Mouse (Mus musculus): ENCODE measurements around the gene Opcml. TPM values are rescaled to one million over a fixed set of nuclear protein-coding genes. Genes with fewer than 3 reads are reported as not detected.

The Opcml gene
- polyA plus RNA-seq, 1 experiment, result 0.04 TPM

- H3K4me3 ChIP-seq (ENCODE audit: low read depth, low read length), result no peak overlapping the region
- no peak overlapping the region for H3K27ac ChIP-seq (ENCODE audit: insufficient read depth, low read depth, low read length)
- TF ChIP-seq POLR2A (IDR thresholded peaks at IDR 0.05; ENCODE audit: low read depth, low read length), result no peak
- TF ChIP-seq CTCF (IDR thresholded peaks at IDR 0.05; ENCODE audit: extremely low read depth, insufficient read length, insufficient replicate concordance, low read depth, low read length), result no peak
- no peaks in the 10 kb centered on the region for H3K27me3 ChIP-seq (ENCODE audit: control insufficient read depth, insufficient read depth, low read length)
- H3K4me1 ChIP-seq (ENCODE audit: control insufficient read depth, insufficient read depth, insufficient read length, low read length), result no peaks in the 10 kb centered on the region
- WGBS, result 56% methylated on average over 2 of the region's 2 CpGs
- no peaks in the 10 kb centered on the region for H3K36me3 ChIP-seq (ENCODE audit: control insufficient read depth, insufficient read depth, low read length)
These were observed 662.5 kb downstream of the Opcml start for GRCm38 (mm10) chr9:28453062-28453461.

GRCm38 (mm10) chr9:28457982-28458770 is 667.6 kb downstream of the Opcml start:
- no peaks in the 10 kb centered on the region for H3K4me1 ChIP-seq (ENCODE audit: control insufficient read depth, insufficient read depth, insufficient read length, low read length)
- H3K4me3 ChIP-seq (ENCODE audit: low read depth, low read length), result no peak overlapping the region
- no peaks in the 10 kb centered on the region for H3K27me3 ChIP-seq (ENCODE audit: control insufficient read depth, insufficient read depth, low read length)
- WGBS, result 68% methylated on average over 7 of the region's 7 CpGs
- no peak overlapping the region for H3K27ac ChIP-seq (ENCODE audit: insufficient read depth, low read depth, low read length)
- no peak for TF ChIP-seq CTCF (IDR thresholded peaks at IDR 0.05; ENCODE audit: extremely low read depth, insufficient read length, insufficient replicate concordance, low read depth, low read length)
- TF ChIP-seq POLR2A (IDR thresholded peaks at IDR 0.05; ENCODE audit: low read depth, low read length), result no peak
- H3K36me3 ChIP-seq (ENCODE audit: control insufficient read depth, insufficient read depth, low read length), result no peaks in the 10 kb centered on the region

- TF ChIP-seq CTCF (IDR thresholded peaks at IDR 0.05; ENCODE audit: extremely low read depth, insufficient read length, insufficient replicate concordance, low read depth, low read length), result no peak
- TF ChIP-seq POLR2A (IDR thresholded peaks at IDR 0.05; ENCODE audit: low read depth, low read length), result no peak
- no peaks in the 10 kb centered on the region for H3K36me3 ChIP-seq (ENCODE audit: control insufficient read depth, insufficient read depth, low read length)
- H3K27me3 ChIP-seq (ENCODE audit: control insufficient read depth, insufficient read depth, low read length), result no peaks in the 10 kb centered on the region
- H3K4me3 ChIP-seq (ENCODE audit: low read depth, low read length), result no peak overlapping the region
- no peaks in the 10 kb centered on the region for H3K4me1 ChIP-seq (ENCODE audit: control insufficient read depth, insufficient read depth, insufficient read length, low read length)
- no peak overlapping the region for H3K27ac ChIP-seq (ENCODE audit: insufficient read depth, low read depth, low read length)
- 33% methylated on average over 6 of the region's 6 CpGs for WGBS
These were observed 673.0 kb downstream of the Opcml start for GRCm38 (mm10) chr9:28463622-28464021.

GRCm38 (mm10) chr9:28469419-28469818 is 678.8 kb downstream of the Opcml start:
- no peak overlapping the region for H3K27ac ChIP-seq (ENCODE audit: insufficient read depth, low read depth, low read length)
- WGBS, result 79% methylated on average over 6 of the region's 6 CpGs
- no peak for TF ChIP-seq CTCF (IDR thresholded peaks at IDR 0.05; ENCODE audit: extremely low read depth, insufficient read length, insufficient replicate concordance, low read depth, low read length)
- H3K4me3 ChIP-seq (ENCODE audit: low read depth, low read length), result no peak overlapping the region
- H3K27me3 ChIP-seq (ENCODE audit: control insufficient read depth, insufficient read depth, low read length), result no peaks in the 10 kb centered on the region
- no peaks in the 10 kb centered on the region for H3K4me1 ChIP-seq (ENCODE audit: control insufficient read depth, insufficient read depth, insufficient read length, low read length)
- no peaks in the 10 kb centered on the region for H3K36me3 ChIP-seq (ENCODE audit: control insufficient read depth, insufficient read depth, low read length)

GRCm38 (mm10) chr9:28471501-28471900 is 680.9 kb downstream of the Opcml start:
- H3K36me3 ChIP-seq (ENCODE audit: control insufficient read depth, insufficient read depth, low read length), result no peaks in the 10 kb centered on the region
- 63% methylated on average over 4 of the region's 4 CpGs for WGBS
- no peaks in the 10 kb centered on the region for H3K27me3 ChIP-seq (ENCODE audit: control insufficient read depth, insufficient read depth, low read length)
- TF ChIP-seq CTCF (IDR thresholded peaks at IDR 0.05; ENCODE audit: extremely low read depth, insufficient read length, insufficient replicate concordance, low read depth, low read length) (no peak), POLR2A (IDR thresholded peaks at IDR 0.05; ENCODE audit: low read depth, low read length) (no peak)
- no peak overlapping the region for H3K27ac ChIP-seq (ENCODE audit: insufficient read depth, low read depth, low read length)
- no peaks in the 10 kb centered on the region for H3K4me1 ChIP-seq (ENCODE audit: control insufficient read depth, insufficient read depth, insufficient read length, low read length)
- H3K4me3 ChIP-seq (ENCODE audit: low read depth, low read length), result no peak overlapping the region

- 89% methylated on average over 6 of the region's 6 CpGs for WGBS
- TF ChIP-seq POLR2A (IDR thresholded peaks at IDR 0.05; ENCODE audit: low read depth, low read length) (no peak), CTCF (IDR thresholded peaks at IDR 0.05; ENCODE audit: extremely low read depth, insufficient read length, insufficient replicate concordance, low read depth, low read length) (no peak)
- no peaks in the 10 kb centered on the region for H3K4me1 ChIP-seq (ENCODE audit: control insufficient read depth, insufficient read depth, insufficient read length, low read length)
- no peaks in the 10 kb centered on the region for H3K36me3 ChIP-seq (ENCODE audit: control insufficient read depth, insufficient read depth, low read length)
- H3K4me3 ChIP-seq (ENCODE audit: low read depth, low read length), result no peak overlapping the region
- no peak overlapping the region for H3K27ac ChIP-seq (ENCODE audit: insufficient read depth, low read depth, low read length)
- H3K27me3 ChIP-seq (ENCODE audit: control insufficient read depth, insufficient read depth, low read length), result no peaks in the 10 kb centered on the region
These were observed 684.0 kb downstream of the Opcml start for GRCm38 (mm10) chr9:28474586-28474985.

GRCm38 (mm10) chr9:28481261-28481660 is 690.7 kb downstream of the Opcml start:
- no peaks in the 10 kb centered on the region for H3K36me3 ChIP-seq (ENCODE audit: control insufficient read depth, insufficient read depth, low read length)
- H3K4me1 ChIP-seq (ENCODE audit: control insufficient read depth, insufficient read depth, insufficient read length, low read length), result no peaks in the 10 kb centered on the region
- H3K4me3 ChIP-seq (ENCODE audit: low read depth, low read length), result no peak overlapping the region
- 69% methylated on average over 4 of the region's 4 CpGs for WGBS
- no peak overlapping the region for H3K27ac ChIP-seq (ENCODE audit: insufficient read depth, low read depth, low read length)
- TF ChIP-seq CTCF (IDR thresholded peaks at IDR 0.05; ENCODE audit: extremely low read depth, insufficient read length, insufficient replicate concordance, low read depth, low read length) (no peak), POLR2A (IDR thresholded peaks at IDR 0.05; ENCODE audit: low read depth, low read length) (no peak)
- no peaks in the 10 kb centered on the region for H3K27me3 ChIP-seq (ENCODE audit: control insufficient read depth, insufficient read depth, low read length)

Data from small intestine, adult 2 months (tissue).